Mouse (Mus musculus): ENCODE data around the gene Mex3a. TPM values are rescaled to one million over a fixed set of nuclear protein-coding genes. Genes with fewer than 3 reads are reported as not detected.

Gene Mex3a
- polyA plus RNA-seq, 1 experiment from 2014 or later = 38.0 TPM

DNA sequence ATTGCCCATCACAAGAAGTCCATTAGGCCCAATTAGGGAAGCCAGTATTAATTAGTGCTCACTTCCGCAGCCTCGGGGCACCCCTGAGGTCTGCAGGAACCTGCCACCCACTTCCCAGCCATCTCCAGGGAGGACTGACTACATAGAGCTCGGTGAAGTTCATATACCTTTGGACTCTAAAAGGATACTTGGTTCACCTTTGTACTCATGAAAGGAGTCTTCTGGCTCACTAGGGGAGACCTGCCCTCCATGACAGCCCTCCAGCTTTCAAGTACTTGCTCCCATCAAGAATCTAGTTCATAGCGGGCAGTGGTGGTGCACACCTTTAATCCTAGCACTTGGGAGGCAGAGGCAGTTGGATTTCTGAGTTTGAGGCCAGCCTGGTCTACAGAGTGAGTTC, 13.8 kb upstream of the Mex3a start:
- no peak overlapping the region for H3K4me3 ChIP-seq (replicated peaks)
- peaks cover 10% of the 10 kb centered on the region for H3K36me3 ChIP-seq
- no peak overlapping the region for H3K4me2 ChIP-seq
- no peak for ATAC-seq (ENCODE audit: insufficient number of reproducible peaks, insufficient read depth, low FRiP score, low TSS enrichment, low read depth)
- H3K4me1 ChIP-seq (replicated peaks) = peaks cover 12% of the 10 kb centered on the region
- no peak overlapping the region for H3K9ac ChIP-seq (replicated peaks)
- no peaks in the 10 kb centered on the region for H3K27me3 ChIP-seq
- 67% methylated on average over 4 of the region's 4 CpGs for WGBS
- no peaks in the 10 kb centered on the region for H3K9me3 ChIP-seq
- H3K27ac ChIP-seq = no peak overlapping the region

DNA sequence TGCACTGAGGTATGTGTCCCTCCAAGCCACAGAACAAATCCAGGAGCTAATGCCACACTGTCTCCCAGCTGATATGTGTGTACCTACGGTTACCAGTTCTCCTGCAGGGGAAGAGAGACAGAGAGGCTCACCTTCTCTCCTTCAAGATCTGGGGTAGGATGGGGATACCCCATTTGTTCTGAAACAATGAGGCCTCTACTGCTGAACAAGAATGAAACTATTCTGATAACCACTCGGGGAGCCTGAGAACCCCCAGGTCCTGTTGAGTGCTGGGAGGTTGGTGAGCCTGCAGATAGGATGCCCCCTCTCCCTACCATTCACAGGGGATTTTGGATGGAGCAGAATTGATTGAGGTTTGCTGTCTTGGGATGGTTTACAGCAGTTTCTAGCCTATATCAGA, 12.1 kb upstream of the Mex3a start:
- Histone ChIP-seq H3K4me3 (replicated peaks) (no peak overlapping the region), H3K9ac (replicated peaks) (no peak overlapping the region), H3K27me3 (no peaks in the 10 kb centered on the region), H3K36me3 (peaks cover 27% of the 10 kb centered on the region), H3K27ac (no peak overlapping the region), H3K9me3 (no peaks in the 10 kb centered on the region), H3K4me2 (no peak overlapping the region), H3K4me1 (replicated peaks) (no peaks in the 10 kb centered on the region; the same call in 1 of the 2 replicates)
- 81% methylated on average over 2 of the region's 2 CpGs for WGBS
- ATAC-seq (ENCODE audit: insufficient number of reproducible peaks, insufficient read depth, low FRiP score, low TSS enrichment, low read depth) = no peak

DNA sequence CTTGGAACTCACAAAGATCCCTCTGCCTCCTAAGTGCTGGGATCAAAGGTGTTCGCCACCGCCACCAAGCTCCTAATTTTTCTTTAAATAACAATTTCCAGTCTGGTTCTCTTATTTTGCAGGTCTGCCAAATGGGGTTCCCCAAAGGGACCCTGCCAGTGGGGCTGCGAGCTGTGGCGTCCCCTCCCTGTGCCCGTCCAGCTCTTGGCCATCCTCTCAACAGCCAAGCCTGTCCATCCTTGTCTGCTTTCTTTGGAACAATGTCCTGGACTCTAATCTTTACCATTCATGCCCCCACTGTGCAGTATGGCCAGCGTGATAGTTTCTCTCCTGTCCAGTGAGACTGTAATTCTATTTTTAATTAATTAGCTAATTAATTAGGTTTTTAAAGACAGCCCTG, 11.0 kb upstream of the Mex3a start:
- no peak overlapping the region for H3K9ac ChIP-seq (replicated peaks)
- no peak overlapping the region for H3K4me3 ChIP-seq (replicated peaks)
- no peak overlapping the region for H3K27ac ChIP-seq
- H3K9me3 ChIP-seq = no peaks in the 10 kb centered on the region
- ATAC-seq (ENCODE audit: insufficient number of reproducible peaks, insufficient read depth, low FRiP score, low TSS enrichment, low read depth) = no peak
- H3K4me2 ChIP-seq = no peak overlapping the region
- peaks cover 30% of the 10 kb centered on the region for H3K36me3 ChIP-seq
- H3K4me1 ChIP-seq (replicated peaks) = peaks cover 5% of the 10 kb centered on the region; the same call in 1 of the 2 replicates
- no peaks in the 10 kb centered on the region for H3K27me3 ChIP-seq
- 94% methylated on average over 6 of the region's 6 CpGs for WGBS

DNA sequence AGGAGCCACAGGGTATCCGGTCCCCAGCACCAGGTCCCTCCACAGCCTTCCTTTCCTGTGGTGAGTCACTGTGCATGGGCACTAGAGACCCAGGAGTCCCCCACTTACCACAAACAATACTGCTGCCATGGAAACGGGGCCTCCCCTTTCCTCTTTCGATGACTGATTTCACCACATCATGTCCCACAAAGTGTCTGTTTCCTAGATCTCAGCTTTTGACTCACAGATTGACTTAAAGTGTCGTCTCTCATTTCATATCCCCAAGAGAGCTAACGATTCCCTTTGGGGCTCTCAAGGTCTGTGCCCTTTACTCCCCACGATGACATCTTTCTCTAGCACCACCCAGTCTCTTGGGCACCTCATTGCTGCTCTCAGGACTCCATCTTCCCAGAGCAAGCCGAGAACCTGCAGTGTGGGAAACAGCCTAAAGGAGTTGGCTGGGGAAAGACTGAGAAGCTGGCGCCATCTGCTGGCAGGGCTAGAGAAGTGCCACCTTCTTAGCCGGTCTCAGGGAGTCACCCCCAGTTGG, 10.3 kb upstream of the Mex3a start:
- H3K27ac ChIP-seq = no peak overlapping the region
- no peak overlapping the region for H3K4me2 ChIP-seq
- no peak overlapping the region for H3K9ac ChIP-seq (replicated peaks)
- no peaks in the 10 kb centered on the region for H3K27me3 ChIP-seq
- 36% methylated on average over 9 of the region's 9 CpGs for WGBS
- peaks cover 11% of the 10 kb centered on the region for H3K4me1 ChIP-seq (replicated peaks)
- 0 out of 2 replicates have a peak, but pooled peaks have one; percentile 26 for ATAC-seq (ENCODE audit: insufficient number of reproducible peaks, insufficient read depth, low FRiP score, low TSS enrichment, low read depth)
- no peaks in the 10 kb centered on the region for H3K9me3 ChIP-seq
- H3K4me3 ChIP-seq (replicated peaks) = no peak overlapping the region
- H3K36me3 ChIP-seq = peaks cover 30% of the 10 kb centered on the region

DNA sequence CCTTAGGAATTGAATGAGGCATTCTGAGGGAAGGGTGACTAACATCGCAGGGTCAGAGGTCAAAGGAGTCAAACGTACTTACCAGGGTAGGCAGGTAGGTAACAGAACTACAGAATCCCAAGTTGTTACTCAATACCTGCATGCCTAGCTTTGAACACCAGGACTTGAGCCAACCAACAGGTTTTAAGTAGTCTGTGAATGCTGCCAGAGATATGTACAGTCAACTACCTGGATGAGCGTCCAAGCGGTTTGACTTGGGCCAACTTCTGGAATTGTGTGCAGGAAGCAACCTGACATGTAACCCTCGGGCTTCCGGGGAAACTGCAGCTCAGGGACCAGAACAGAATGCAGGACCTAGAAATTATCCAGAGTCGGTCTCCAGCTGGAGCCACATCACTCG, 9.2 kb upstream of the Mex3a start:
- Histone ChIP-seq H3K4me2 (no peak overlapping the region), H3K27me3 (no peaks in the 10 kb centered on the region), H3K27ac (no peak overlapping the region), H3K9me3 (no peaks in the 10 kb centered on the region), H3K36me3 (peaks cover 30% of the 10 kb centered on the region), H3K4me1 (replicated peaks) (peaks cover 22% of the 10 kb centered on the region), H3K9ac (replicated peaks) (no peak overlapping the region), H3K4me3 (replicated peaks) (no peak overlapping the region)
- no peak for ATAC-seq (ENCODE audit: insufficient number of reproducible peaks, insufficient read depth, low FRiP score, low TSS enrichment, low read depth)
- WGBS = 88% methylated on average over 8 of the region's 8 CpGs

DNA sequence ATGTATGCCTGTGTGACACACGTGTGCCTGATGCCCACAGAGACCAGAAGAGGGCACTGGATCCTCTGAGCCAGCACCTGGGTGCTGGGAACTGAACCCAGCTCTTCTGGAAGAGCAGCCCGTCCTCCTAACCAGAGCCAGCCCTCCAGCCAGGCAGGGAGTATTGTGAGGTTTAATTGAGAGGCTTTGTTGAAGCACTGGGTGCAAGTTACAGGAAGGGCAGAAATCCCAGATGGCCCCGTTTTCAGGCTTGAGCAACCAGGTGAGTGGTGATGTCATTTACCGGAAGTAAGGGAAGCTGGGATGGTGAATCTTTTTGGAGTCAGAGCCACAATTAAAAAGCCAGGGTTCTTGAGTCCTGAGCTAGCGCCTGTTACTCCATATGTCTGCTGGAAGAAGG, 7.2 kb upstream of the Mex3a start:
- H3K36me3 ChIP-seq = peaks cover 30% of the 10 kb centered on the region
- no peak overlapping the region for H3K9ac ChIP-seq (replicated peaks)
- no peak overlapping the region for H3K27ac ChIP-seq
- no peak for ATAC-seq (ENCODE audit: insufficient number of reproducible peaks, insufficient read depth, low FRiP score, low TSS enrichment, low read depth)
- no peaks in the 10 kb centered on the region for H3K27me3 ChIP-seq
- no peak overlapping the region for H3K4me2 ChIP-seq
- H3K9me3 ChIP-seq = no peaks in the 10 kb centered on the region
- no peak overlapping the region for H3K4me3 ChIP-seq (replicated peaks)
- 83% methylated on average over 5 of the region's 5 CpGs for WGBS
- H3K4me1 ChIP-seq (replicated peaks) = peaks cover 40% of the 10 kb centered on the region

DNA sequence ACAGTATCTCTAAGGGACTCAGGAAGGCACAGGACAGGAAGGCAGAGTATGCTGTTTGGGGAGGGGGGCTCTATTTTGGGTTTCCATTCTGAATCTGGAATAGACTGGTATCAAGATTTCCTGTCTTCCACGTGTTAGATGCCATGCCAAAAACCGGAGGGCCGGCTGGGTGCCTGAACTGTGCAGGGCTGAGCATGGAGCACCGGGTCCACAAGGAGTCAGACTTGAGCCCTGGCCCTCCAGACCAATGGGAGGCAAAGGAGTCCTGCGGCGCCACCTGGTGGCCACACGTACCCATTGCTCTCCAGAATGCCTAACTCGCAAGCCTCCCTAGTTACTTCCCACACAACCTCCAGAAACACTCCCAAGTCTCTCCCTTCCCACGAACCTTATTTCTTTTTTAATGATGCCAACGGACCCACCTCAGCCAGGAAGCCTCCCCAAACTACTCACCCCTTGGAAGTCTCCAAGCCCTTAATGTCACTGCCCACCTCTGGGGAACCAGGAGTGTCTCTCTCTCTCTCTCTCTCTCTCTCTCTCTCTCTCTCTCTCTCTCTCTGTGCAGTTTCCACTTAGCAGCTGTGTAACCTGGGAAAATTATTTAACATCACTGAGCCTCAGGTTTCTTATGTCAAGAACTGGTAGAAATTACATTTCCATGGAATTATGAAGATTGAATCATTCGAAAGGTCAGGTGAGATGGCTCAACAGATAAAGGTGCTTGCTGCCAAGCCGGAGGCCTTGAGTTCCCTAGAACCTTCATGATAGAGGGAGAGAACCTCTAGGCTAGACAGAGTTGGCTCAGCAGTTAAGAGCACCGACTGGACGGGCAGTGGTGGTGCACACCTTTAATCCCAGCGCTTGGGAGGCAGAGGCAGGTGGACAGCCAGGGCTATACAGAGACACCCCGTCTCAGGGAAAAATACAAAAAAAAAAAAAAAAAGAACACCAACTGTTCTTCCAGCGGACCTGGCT, 5.8 kb upstream of the Mex3a start:
- H3K27ac ChIP-seq = 0 out of 2 replicates have a peak overlapping the region, but pooled peaks have one; percentile 9
- no peak overlapping the region; the same call in 1 of the 2 replicates for H3K4me3 ChIP-seq (replicated peaks)
- peaks cover 43% of the 10 kb centered on the region for H3K4me1 ChIP-seq (replicated peaks)
- H3K9ac ChIP-seq (replicated peaks) = no peak overlapping the region
- ATAC-seq (ENCODE audit: insufficient number of reproducible peaks, insufficient read depth, low FRiP score, low TSS enrichment, low read depth) = peak; percentile 64; the same call in 1 of the 2 replicates
- peak overlapping the region; percentile 29 for H3K4me2 ChIP-seq
- 34% methylated on average over 17 of the region's 17 CpGs for WGBS
- peaks cover 30% of the 10 kb centered on the region for H3K36me3 ChIP-seq
- no peaks in the 10 kb centered on the region for H3K27me3 ChIP-seq
- H3K9me3 ChIP-seq = no peaks in the 10 kb centered on the region

DNA sequence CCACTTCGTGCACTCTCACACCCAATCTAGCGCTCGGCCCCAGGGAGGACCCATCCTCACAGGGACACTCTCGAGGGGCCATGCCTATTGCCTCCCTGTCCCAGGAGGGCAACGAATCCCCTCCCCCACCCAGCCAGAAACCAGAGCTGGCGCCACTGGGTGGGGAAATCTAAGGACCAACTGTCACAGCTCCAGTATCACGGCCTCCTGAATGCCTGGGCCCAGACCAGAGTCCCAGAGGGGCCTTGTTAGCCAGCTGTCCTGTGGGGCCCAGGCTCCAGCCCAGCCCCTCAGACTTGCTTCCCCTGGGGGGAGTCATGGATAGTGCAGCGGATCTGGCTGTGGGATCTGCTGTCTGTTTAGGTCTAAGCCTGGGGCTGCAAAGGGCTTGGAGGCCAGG, 4.6 kb upstream of the Mex3a start:
- ATAC-seq (ENCODE audit: insufficient number of reproducible peaks, insufficient read depth, low FRiP score, low TSS enrichment, low read depth) = no peak
- 18% methylated on average over 8 of the region's 8 CpGs for WGBS

DNA sequence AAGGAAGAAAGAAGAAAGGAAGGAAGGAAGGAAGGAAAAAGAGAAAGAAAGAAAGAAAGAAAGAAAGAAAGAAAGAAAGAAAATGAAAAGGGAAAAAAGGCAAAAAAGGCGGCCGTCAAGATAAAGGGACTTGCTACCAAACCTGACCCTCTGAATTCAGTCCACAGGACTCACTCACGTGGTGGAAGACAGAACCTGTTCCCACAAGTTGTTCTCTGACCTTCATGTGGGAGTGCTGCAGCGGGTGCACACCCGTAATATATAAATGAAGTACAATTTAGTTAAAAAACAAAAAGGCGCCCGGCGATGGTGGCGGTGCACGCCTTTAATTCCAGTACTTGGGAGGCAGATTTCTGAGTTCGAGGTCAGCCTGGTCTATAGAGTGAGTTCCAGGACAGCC, 3.5 kb upstream of the Mex3a start:
- peak overlapping the region; percentile 75; the same call in 1 of the 2 replicates for H3K4me3 ChIP-seq (replicated peaks)
- H3K27ac ChIP-seq = no peak overlapping the region
- 83% methylated on average over 11 of the region's 11 CpGs for WGBS
- no peak overlapping the region; the same call in 1 of the 2 replicates for H3K9ac ChIP-seq (replicated peaks)
- H3K4me2 ChIP-seq = no peak overlapping the region
- H3K9me3 ChIP-seq = no peaks in the 10 kb centered on the region
- no peak for ATAC-seq (ENCODE audit: insufficient number of reproducible peaks, insufficient read depth, low FRiP score, low TSS enrichment, low read depth)
- H3K36me3 ChIP-seq = peaks cover 17% of the 10 kb centered on the region
- H3K27me3 ChIP-seq = no peaks in the 10 kb centered on the region
- peaks cover 43% of the 10 kb centered on the region for H3K4me1 ChIP-seq (replicated peaks)

More for the DNA sequence above, 4.6 kb upstream of the Mex3a start:
- Histone ChIP-seq H3K27ac (peak overlapping the region; percentile 51), H3K27me3 (no peaks in the 10 kb centered on the region), H3K4me3 (replicated peaks) (0 out of 2 replicates have a peak overlapping the region, but pooled peaks have one; percentile 0), H3K9me3 (no peaks in the 10 kb centered on the region), H3K9ac (replicated peaks) (peak overlapping the region; percentile 32; the same call in 1 of the 2 replicates), H3K36me3 (peaks cover 28% of the 10 kb centered on the region), H3K4me1 (replicated peaks) (peaks cover 43% of the 10 kb centered on the region), H3K4me2 (peak overlapping the region; percentile 33)

DNA sequence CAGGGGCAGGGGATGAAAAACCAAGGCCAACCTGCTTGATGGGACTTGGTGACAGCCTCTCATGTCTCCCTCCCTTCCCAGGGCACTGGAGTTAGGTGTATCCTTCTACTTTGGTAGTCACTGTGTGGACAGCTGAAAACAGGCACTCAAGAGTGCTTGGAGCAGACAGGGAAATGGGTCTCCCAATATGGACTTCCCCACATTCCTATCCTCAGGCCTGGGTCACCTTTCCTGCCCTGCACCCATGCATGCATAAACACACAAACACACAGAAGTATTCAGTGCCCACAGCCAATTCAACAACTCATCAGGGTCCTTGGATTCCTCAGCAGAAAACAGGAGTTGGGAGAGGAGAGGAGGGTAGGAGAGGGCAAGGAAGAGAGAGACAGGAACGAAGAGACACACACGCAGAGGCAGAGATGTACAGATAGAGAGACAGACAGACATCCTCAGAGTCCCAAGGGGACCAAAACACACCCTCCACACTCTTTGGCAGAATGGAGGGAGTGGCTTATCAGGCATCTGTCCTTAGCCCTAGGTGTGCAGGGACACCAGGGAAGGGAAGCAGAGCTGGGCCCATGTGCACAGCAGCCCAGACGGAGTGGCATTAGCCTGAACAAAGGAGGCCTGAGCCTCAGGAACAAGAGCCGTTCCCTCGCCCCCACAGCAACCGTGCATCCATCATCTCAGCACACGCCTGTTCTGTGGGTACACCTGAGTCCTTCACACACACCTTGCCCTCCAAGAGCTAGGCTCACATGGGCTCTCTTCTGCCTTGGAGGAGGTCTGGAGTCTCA, 2.8 kb upstream of the Mex3a start:
- Histone ChIP-seq H3K4me1 (replicated peaks) (peaks cover 46% of the 10 kb centered on the region), H3K27ac (peak overlapping the region; percentile 99), H3K27me3 (no peaks in the 10 kb centered on the region), H3K9ac (replicated peaks) (peak overlapping the region; percentile 97), H3K9me3 (no peaks in the 10 kb centered on the region), H3K36me3 (peaks cover 13% of the 10 kb centered on the region), H3K4me2 (peak overlapping the region; percentile 70), H3K4me3 (replicated peaks) (peak overlapping the region; percentile 75)
- no peak for ATAC-seq (ENCODE audit: insufficient number of reproducible peaks, insufficient read depth, low FRiP score, low TSS enrichment, low read depth)
- WGBS = 44% methylated on average over 7 of the region's 7 CpGs
